Mouse (Mus musculus): Measurements from ENCODE around the gene Mylpf. TPM values are rescaled to one million over a fixed set of nuclear protein-coding genes. Genes with fewer than 3 reads are reported as not detected.

Gene Mylpf
- polyA plus RNA-seq, 1 experiment from 2014 or later = 12.6 TPM

- Histone ChIP-seq H3K4me3 (no peak overlapping the region), H3K27ac (replicated peaks) (no peak overlapping the region), H3K36me3 (0 out of 2 replicates have a peak, but pooled peaks cover 5% of the 10 kb centered on the region), H3K4me2 (replicated peaks) (no peak overlapping the region), H3K9me3 (no peaks in the 10 kb centered on the region), H3K4me1 (no peaks in the 10 kb centered on the region), H3K27me3 (peaks cover 18% of the 10 kb centered on the region), H3K9ac (replicated peaks) (no peak overlapping the region)
- WGBS = 93% methylated on average over 4 of the region's 4 CpGs
- no peak for ATAC-seq (ENCODE audit: low FRiP score, low read depth)
Observed at GRCm38 (mm10) chr7:127218670-127219069, 10.0 kb downstream of the Mylpf start.

- H3K4me1 ChIP-seq = no peaks in the 10 kb centered on the region
- no peak overlapping the region for H3K9ac ChIP-seq (replicated peaks)
- H3K4me2 ChIP-seq (replicated peaks) = no peak overlapping the region
- ATAC-seq (ENCODE audit: low FRiP score, low read depth) = no peak
- H3K9me3 ChIP-seq = no peaks in the 10 kb centered on the region
- 0 out of 2 replicates have a peak, but pooled peaks cover under 1% of the 10 kb centered on the region for H3K27me3 ChIP-seq
- H3K4me3 ChIP-seq = no peak overlapping the region
- no peak overlapping the region for H3K27ac ChIP-seq (replicated peaks)
- H3K36me3 ChIP-seq = 0 out of 2 replicates have a peak, but pooled peaks cover 7% of the 10 kb centered on the region
- WGBS = 90% methylated on average over 6 of the region's 6 CpGs
Observed at GRCm38 (mm10) chr7:127220440-127220839, 11.8 kb downstream of the Mylpf start.

- Histone ChIP-seq H3K9me3 (no peaks in the 10 kb centered on the region), H3K27ac (replicated peaks) (no peak overlapping the region), H3K27me3 (no peaks in the 10 kb centered on the region), H3K4me3 (no peak overlapping the region), H3K4me2 (replicated peaks) (no peak overlapping the region), H3K36me3 (peaks cover 13% of the 10 kb centered on the region; the same call in 1 of the 2 replicates), H3K9ac (replicated peaks) (no peak overlapping the region), H3K4me1 (no peaks in the 10 kb centered on the region)
- no peak for ATAC-seq (ENCODE audit: low FRiP score, low read depth)
- WGBS = 95% methylated on average over 3 of the region's 3 CpGs
Observed at GRCm38 (mm10) chr7:127223106-127223505, 14.4 kb downstream of the Mylpf start.

- no peak overlapping the region for H3K27ac ChIP-seq (replicated peaks)
- no peak overlapping the region for H3K4me3 ChIP-seq
- H3K9me3 ChIP-seq = no peaks in the 10 kb centered on the region
- H3K27me3 ChIP-seq = no peaks in the 10 kb centered on the region
- H3K36me3 ChIP-seq = peaks cover 15% of the 10 kb centered on the region; the same call in 1 of the 2 replicates
- 91% methylated on average over 6 of the region's 6 CpGs for WGBS
- H3K4me2 ChIP-seq (replicated peaks) = no peak overlapping the region
- no peak overlapping the region for H3K9ac ChIP-seq (replicated peaks)
- ATAC-seq (ENCODE audit: low FRiP score, low read depth) = no peak
- no peaks in the 10 kb centered on the region for H3K4me1 ChIP-seq
Observed at GRCm38 (mm10) chr7:127223515-127224478, 15.1 kb downstream of the Mylpf start.

DNA sequence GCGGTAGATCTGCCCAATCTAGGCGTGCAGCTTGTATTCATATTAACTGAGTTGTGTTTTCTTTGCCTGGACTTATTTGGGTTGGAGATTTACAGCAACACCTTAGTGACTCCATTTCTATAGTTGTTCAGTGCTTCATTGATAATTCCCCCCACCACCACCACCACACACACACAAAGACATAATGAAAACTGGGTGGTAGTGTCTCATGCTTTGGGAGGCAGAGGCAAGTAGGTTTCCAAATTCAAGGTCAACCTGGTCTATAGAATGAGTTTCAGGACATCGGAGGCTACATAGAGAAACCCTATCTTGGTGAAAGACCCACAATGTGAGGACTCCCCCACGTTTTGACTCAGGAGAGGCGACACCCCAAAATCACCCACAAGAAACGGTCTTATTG is 15.9 kb downstream of the Mylpf start:
- Histone ChIP-seq H3K4me2 (replicated peaks) (no peak overlapping the region), H3K4me3 (no peak overlapping the region), H3K27me3 (no peaks in the 10 kb centered on the region), H3K9me3 (no peaks in the 10 kb centered on the region), H3K9ac (replicated peaks) (no peak overlapping the region), H3K27ac (replicated peaks) (no peak overlapping the region), H3K36me3 (peaks cover 23% of the 10 kb centered on the region; the same call in 1 of the 2 replicates), H3K4me1 (no peaks in the 10 kb centered on the region)
- no peak for ATAC-seq (ENCODE audit: low FRiP score, low read depth)
- 89% methylated on average over 6 of the region's 6 CpGs for WGBS

DNA sequence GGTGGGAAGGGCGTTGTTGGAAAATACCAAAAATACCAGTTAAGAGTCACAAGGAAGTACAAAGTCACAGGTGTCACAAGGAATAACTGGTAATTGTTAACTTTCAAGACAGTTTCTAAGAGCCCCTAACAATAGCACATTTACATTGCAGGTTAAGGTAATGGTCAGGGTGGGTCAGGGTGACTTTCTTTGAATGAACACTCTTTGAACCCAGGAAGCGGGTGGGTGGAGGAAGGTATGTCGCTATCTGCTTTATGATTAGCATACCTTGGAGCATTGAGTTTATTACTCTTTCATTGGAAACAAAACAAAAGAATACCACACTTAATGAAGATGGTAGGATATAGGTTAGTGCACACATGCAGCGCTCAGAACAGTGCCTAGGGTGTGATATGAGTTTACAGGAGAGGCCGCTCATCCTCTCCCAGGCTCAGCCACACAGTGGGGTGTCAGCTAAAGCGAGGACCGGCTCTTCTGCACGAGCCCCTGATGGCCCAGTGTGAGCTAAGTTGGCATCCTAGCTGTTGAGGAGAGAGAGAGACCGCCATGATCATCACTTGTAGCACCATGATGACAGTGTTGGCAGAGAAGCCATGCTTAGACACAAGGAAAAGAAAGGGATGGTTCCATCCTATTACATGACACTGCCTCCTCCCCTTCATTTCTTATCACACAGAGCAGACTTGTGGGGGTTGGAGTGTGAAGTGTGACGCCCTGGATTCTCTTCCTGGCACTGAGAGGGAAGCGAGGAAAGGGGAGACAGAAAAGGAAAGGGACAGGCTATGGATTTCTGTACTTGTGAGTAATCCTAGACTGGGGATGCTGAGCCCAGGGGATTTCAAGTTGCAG is 16.7 kb downstream of the Mylpf start:
- no peak overlapping the region for H3K27ac ChIP-seq (replicated peaks)
- no peak overlapping the region for H3K4me2 ChIP-seq (replicated peaks)
- H3K4me3 ChIP-seq = no peak overlapping the region
- no peak overlapping the region for H3K9ac ChIP-seq (replicated peaks)
- H3K9me3 ChIP-seq = no peaks in the 10 kb centered on the region
- WGBS = 91% methylated on average over 11 of the region's 11 CpGs
- peaks cover 7% of the 10 kb centered on the region for H3K4me1 ChIP-seq
- H3K36me3 ChIP-seq = peaks cover 26% of the 10 kb centered on the region; the same call in 1 of the 2 replicates
- H3K27me3 ChIP-seq = no peaks in the 10 kb centered on the region
- no peak for ATAC-seq (ENCODE audit: low FRiP score, low read depth)

DNA sequence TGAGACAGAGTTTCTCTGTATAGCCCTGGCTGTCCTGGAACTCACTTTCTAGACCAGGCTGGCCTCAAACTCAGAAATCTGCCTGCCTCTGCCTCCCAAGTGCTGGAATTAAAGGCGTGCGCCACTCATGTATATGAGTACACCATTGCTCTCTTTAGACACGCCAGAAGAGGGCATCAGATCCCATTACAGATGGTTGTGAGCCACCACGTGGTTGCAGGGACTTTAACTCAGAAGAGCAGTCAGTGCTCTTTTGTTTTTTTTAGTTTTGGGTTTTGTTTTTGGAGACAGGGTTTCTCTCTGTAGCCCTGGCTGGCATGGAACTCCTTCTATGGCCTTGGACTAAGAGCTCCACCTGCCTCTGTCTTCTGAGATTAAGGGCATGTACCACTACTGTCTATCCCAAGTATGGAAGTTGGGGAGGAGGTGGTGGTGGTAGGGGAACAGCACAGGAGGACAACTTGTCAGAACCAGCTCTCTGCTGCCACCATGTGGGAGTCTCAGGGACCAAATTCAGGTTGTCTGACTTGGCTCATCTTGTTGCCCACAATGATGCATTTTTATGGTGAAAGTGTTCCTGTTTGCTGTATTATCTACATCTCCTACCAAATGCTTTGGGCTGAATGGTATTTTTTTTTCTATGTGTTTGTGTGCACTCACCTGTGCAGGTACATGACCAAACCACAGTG is 20.1 kb downstream of the Mylpf start:
- H3K9me3 ChIP-seq = no peaks in the 10 kb centered on the region
- no peak overlapping the region for H3K9ac ChIP-seq (replicated peaks)
- 68% methylated on average over 4 of the region's 4 CpGs for WGBS
- H3K4me2 ChIP-seq (replicated peaks) = no peak overlapping the region
- H3K4me1 ChIP-seq = peaks cover 21% of the 10 kb centered on the region
- no peak for ATAC-seq (ENCODE audit: low FRiP score, low read depth)
- H3K27ac ChIP-seq (replicated peaks) = no peak overlapping the region
- peaks cover 28% of the 10 kb centered on the region; the same call in 1 of the 2 replicates for H3K36me3 ChIP-seq
- H3K27me3 ChIP-seq = no peaks in the 10 kb centered on the region
- no peak overlapping the region for H3K4me3 ChIP-seq

DNA sequence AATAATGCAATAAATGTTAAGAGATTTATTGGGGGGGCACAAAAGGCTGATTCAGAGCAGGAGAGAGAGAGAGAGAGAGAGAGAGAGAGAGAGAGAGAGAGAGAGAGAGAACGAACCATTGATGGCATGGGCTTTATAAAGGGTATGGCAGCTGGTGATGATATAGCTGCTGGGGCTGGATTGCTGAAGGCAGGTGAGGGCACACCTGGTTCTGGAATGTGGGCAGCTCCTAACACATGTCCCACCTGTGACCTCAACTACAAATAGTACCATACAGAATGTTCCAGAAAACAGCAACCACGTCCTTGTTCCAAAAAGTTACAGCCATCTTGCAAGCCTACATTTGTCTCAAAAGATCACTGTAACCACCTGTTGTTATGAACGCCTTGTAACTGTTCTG is 22.7 kb downstream of the Mylpf start:
- Histone ChIP-seq H3K4me3 (peak overlapping the region; percentile 91), H3K36me3 (peaks cover 43% of the 10 kb centered on the region), H3K9ac (replicated peaks) (peak overlapping the region; percentile 94), H3K4me2 (replicated peaks) (peak overlapping the region; percentile 84), H3K4me1 (peaks cover 31% of the 10 kb centered on the region), H3K27me3 (no peaks in the 10 kb centered on the region), H3K9me3 (no peaks in the 10 kb centered on the region), H3K27ac (replicated peaks) (peak overlapping the region; percentile 100)
- no peak for ATAC-seq (ENCODE audit: low FRiP score, low read depth)
- WGBS = 80% methylated on average over 3 of the region's 3 CpGs

DNA sequence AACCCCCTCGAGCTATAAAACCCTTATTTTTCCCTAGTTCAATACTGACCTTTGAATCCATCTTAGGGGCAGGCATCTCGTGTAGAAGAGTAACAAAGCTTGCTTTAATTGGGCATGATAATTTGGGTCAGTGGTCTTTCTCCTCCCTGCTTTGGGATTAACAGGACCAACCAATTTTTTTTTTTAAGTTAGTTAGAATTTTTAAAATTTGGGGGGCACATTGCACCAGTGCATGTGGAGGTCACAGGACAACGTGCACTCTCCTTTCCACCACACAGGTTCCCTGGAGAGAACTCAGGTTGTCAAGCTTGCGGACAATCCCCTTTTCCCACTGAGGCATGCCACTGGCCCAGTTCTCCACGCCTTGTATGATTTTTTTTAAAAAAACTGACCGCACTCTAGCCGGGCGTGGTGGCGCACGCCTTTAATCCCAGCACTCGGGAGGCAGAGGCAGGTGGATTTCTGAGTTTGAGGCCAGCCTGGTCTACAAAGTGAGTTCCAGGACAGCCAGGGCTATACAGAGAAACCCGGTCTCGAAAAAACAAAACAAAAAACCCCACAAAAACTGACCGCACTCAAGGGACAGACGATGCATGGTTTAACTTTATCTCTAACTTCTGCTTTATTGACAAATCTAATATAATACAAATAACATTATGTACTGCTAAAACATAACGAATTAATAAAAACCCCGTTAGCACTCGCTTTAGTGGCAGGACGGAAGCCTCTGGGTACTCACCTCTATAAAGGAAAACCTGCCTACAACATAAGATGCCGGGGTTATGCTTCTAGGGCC is 23.3 kb downstream of the Mylpf start:
- Histone ChIP-seq H3K4me1 (peaks cover 31% of the 10 kb centered on the region), H3K27me3 (no peaks in the 10 kb centered on the region), H3K4me3 (peak overlapping the region; percentile 91), H3K27ac (replicated peaks) (peak overlapping the region; percentile 100), H3K4me2 (replicated peaks) (peak overlapping the region; percentile 84), H3K9me3 (no peaks in the 10 kb centered on the region), H3K9ac (replicated peaks) (peak overlapping the region; percentile 94), H3K36me3 (peaks cover 49% of the 10 kb centered on the region)
- WGBS = 8% methylated on average over 20 of the region's 20 CpGs
- ATAC-seq (ENCODE audit: low FRiP score, low read depth) = no peak

DNA sequence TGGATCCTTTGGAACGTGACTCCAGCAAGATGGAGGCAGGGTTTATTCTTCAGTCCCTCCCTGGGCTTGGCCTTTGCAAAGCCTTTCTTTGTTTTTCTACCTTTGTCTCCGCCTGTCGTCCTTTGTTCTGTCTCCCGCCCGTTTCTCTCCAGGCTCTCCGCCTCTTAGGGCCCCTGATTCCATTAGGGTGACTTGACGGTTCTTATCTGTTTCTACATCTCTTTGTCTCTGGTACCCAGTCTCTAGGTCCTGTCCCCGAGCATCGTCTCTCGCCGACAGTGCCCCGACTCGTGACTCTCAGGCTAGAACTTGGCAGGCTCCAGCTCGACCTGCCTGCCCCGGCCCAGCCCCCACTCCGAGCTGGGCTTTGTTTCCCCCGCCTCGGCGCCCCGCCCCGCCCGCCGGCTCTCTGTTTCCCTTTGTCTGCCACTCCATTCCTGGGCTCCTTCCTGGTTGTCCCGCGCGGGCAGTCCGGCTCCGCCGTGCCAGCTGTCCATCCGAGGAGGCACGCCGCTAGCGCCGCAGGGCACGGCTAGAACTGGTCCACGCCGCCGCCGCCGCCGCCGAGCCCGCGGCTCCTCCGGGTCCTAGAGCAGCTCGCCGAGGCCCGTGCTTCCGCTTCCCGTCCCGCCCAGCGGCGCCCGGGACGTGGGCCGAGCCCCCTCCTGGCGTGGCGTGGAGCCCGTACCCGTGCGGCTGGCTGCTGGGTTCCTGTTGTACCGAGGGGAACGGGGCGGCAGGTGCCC is 24.1 kb downstream of the Mylpf start, which contains the start of the genes Zfp553 and Sept1:
Gene Zfp553 (plus strand): TSS at position 440 of the 746 bp plus-strand sequence.
Gene Sept1 (minus strand): TSS at position 509 of the 746 bp plus-strand sequence.
- WGBS = under 1% methylated on average over 64 of the region's 64 CpGs
- no peaks in the 10 kb centered on the region for H3K27me3 ChIP-seq
- H3K36me3 ChIP-seq = peaks cover 51% of the 10 kb centered on the region
- H3K4me2 ChIP-seq (replicated peaks) = peak within 1 kb of the TSS; percentile 84
- H3K9ac ChIP-seq (replicated peaks) = peak within 1 kb of the TSS; percentile 94
- peak; percentile 91 for ATAC-seq (ENCODE audit: low FRiP score, low read depth)
- peak within 1 kb of the TSS; percentile 91 for H3K4me3 ChIP-seq
- H3K27ac ChIP-seq (replicated peaks) = peak within 1 kb of the TSS; percentile 100
- no peaks in the 10 kb centered on the region for H3K9me3 ChIP-seq
- H3K4me1 ChIP-seq = peaks cover 31% of the 10 kb centered on the region
